Mouse (Mus musculus) limb, embryonic 14.5 days (tissue): ENCODE measurements around the gene Gabra2. TPM values are rescaled to one million over a fixed set of nuclear protein-coding genes. Genes with fewer than 3 reads are reported as not detected.

Source experiments
- ATAC-seq: fragments of 200-750 bp; cut with Nextera tagmentation; 2 replicates; pipeline ENCODE4 v1.8.0; 2017; ENCODE audit warnings: low read depth, moderate number of reproducible peaks, moderate TSS enrichment; ENCODE audit not compliant: low FRiP score
- DNase-seq: peaks from one replicate; pipeline ENCODE4 v3.0.0-alpha.2; 2015; ENCODE audit warnings: low spot score
- H3K27ac ChIP-seq: fragments of 300-500 bp; sonication (generic); replicated peaks from 2 replicates; pipeline ENCODE4 v1.5.1; 2014; ENCODE audit warnings: low read depth, mild to moderate bottlenecking, low read length, moderate library complexity, mixed read lengths
- H3K27me3 ChIP-seq: fragments of 300-500 bp; sonication (generic); 2 replicates; pipeline ENCODE4 v1.6.1; 2014; ENCODE audit warnings: low read length, mixed read lengths; ENCODE audit not compliant: control insufficient read depth, insufficient read depth
- H3K36me3 ChIP-seq: fragments of 300-500 bp; sonication (generic); 2 replicates; pipeline ENCODE4 v1.6.1; 2014; ENCODE audit warnings: mild to moderate bottlenecking, low read length, moderate library complexity, mixed read lengths; ENCODE audit not compliant: control insufficient read depth, insufficient read depth
- H3K4me1 ChIP-seq: fragments of 300-500 bp; sonication (generic); 2 replicates; pipeline ENCODE4 v1.6.1; 2014; ENCODE audit warnings: antibody characterized with exemption, low read length, mixed read lengths; ENCODE audit not compliant: control insufficient read depth, insufficient read depth
- H3K4me2 ChIP-seq: fragments of 300-500 bp; sonication (generic); replicated peaks from 2 replicates; pipeline ENCODE4 v1.6.1; 2014; ENCODE audit warnings: low read depth, mild to moderate bottlenecking, low read length, moderate library complexity; ENCODE audit not compliant: severe bottlenecking
- H3K4me3 ChIP-seq: fragments of 300-500 bp; sonication (generic); replicated peaks from 2 replicates; pipeline ENCODE4 v1.5.1; 2014; ENCODE audit warnings: low read length
- H3K9ac ChIP-seq: fragments of 300-500 bp; sonication (generic); 2 replicates; pipeline ENCODE4 v1.6.1; 2014; ENCODE audit warnings: mild to moderate bottlenecking, low read depth, low read length, moderate library complexity; ENCODE audit not compliant: severe bottlenecking
- H3K9me3 ChIP-seq: fragments of 300-500 bp; sonication (generic); 2 replicates; pipeline ENCODE4 v1.6.1; 2016; ENCODE audit warnings: low read length; ENCODE audit not compliant: control insufficient read depth
- POLR2A ChIP-seq: fragments of 200-500 bp; IDR thresholded peaks from 2 replicates; pipeline ENCODE4 v1.8.0; 2012; ENCODE audit warnings: inconsistent platforms, mild to moderate bottlenecking, moderate library complexity, borderline replicate concordance; ENCODE audit not compliant: insufficient read depth, insufficient read length; ENCODE audit errors: extremely low read depth
- WGBS: fragments of 180-500 bp; shearing (Covaris S2); extraction: QIAGEN DNeasy Blood & Tissue Kit; methylation state at CpG from one replicate; pipeline ENCODE4 v1.1.7; 2014; 5-methylcytosine and 5-hydroxymethylcytosine counted together
- polyA plus RNA-seq, 2 experiments: library from polyadenylated mRNA; depleted of rRNA in 1 of 2; stranded (reverse) in 1 of 2; unstranded in 1 of 2; fragments of >200 nt; fragmentation: Nextera tagmentation in 1 of 2; extraction: Ambion mirVana in 1 of 2; gene quantifications; 2 replicates each; pipeline versions ENCODE4 v1.2.1 to v1.2.3; 2012 to 2014

Gene Gabra2
- polyA plus RNA-seq, 2 experiments = 0.40 to 0.54 TPM

- no peak for TF ChIP-seq POLR2A
- Histone ChIP-seq H3K4me1 (no peaks in the 10 kb centered on the region), H3K36me3 (no peaks in the 10 kb centered on the region), H3K27me3 (0 out of 2 replicates have a peak, but pooled peaks cover 6% of the 10 kb centered on the region), H3K4me2 (peak overlapping the region; percentile 88), H3K9me3 (no peaks in the 10 kb centered on the region), H3K27ac (no peak overlapping the region), H3K4me3 (peak overlapping the region; percentile 52), H3K9ac (peak overlapping the region; percentile 44; the same call in 1 of the 2 replicates)
- DNase-seq (no peak), ATAC-seq (peak; percentile 44)
- 1% methylated on average over 19 of the region's 19 CpGs for WGBS
Observed at GRCm38 (mm10) chr5:71095180-71095579, 469 bp downstream of the Gabra2 start.

DNA sequence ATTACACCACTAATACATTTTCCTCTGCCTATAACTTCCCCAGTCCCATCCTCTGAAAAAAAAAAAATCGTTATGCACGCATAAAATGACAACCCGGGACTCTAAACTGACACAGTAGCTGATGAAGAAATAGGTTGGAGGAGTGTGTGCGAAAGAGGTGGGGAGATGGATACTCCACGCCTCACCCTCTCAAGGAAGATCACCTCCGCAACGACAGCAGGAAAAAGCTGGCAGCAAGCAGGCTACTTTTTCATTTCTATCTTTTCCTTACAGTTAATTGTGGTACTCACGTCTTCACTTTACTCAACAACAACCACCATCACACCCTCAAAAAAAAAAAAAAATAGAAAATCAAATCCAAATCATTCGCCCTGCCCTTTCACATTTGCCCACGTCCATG lies 873 bp downstream of the Gabra2 start:
- H3K4me3 ChIP-seq = peak overlapping the region; percentile 52
- no peak overlapping the region for H3K9ac ChIP-seq

DNA sequence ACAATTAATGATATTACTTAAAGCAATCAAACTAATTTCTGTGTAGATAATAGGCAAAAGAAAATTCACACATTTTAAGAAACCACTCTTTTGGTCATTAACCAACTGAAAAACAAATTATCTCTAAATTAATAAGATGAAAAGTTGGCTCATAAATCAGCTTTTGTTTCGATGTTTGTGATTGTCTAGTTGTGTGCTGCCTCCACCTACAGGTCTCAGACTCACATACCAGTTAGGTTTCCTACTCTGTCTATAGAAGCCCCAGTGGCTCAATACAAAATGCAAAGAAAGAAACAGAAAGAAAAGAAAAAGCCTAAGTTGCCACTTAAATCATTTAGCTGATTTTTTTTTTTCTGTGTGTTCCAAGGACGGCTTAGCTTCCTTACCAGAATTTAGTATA lies 1.8 kb downstream of the Gabra2 start:
- 62% methylated on average over 2 of the region's 2 CpGs for WGBS
- H3K9ac ChIP-seq = no peak overlapping the region
- TF ChIP-seq POLR2A = no peak

More for the DNA sequence above, 873 bp downstream of the Gabra2 start:
- ATAC-seq = no peak
- no peak for TF ChIP-seq POLR2A
- H3K4me1 ChIP-seq = no peaks in the 10 kb centered on the region
- H3K36me3 ChIP-seq = no peaks in the 10 kb centered on the region
- H3K27ac ChIP-seq = no peak overlapping the region
- 0 out of 2 replicates have a peak, but pooled peaks cover 6% of the 10 kb centered on the region for H3K27me3 ChIP-seq
- no peaks in the 10 kb centered on the region for H3K9me3 ChIP-seq
- peak overlapping the region; percentile 88 for H3K4me2 ChIP-seq
- 24% methylated on average over 10 of the region's 10 CpGs for WGBS
- no peak for DNase-seq

DNA sequence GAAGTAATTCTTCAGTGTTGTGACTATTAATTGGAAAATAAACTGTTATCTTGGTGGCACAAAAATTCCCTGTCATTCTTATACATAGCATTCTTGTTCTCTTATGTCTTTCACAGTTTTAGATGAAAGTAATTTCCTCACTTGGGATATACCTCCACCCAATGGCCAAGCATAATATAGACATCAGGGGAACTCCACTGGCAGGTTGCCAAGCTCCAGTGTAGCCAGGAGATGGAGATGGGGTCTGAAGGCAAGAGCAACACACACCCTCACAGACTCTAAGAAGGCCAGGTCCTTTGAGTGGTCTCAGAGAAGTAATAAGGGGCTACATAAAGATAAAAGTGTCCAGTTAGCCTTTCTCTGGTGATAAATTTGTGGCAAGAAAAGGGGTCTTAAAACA lies 3.2 kb downstream of the Gabra2 start:
- no peak overlapping the region for H3K4me2 ChIP-seq
- H3K4me1 ChIP-seq = no peaks in the 10 kb centered on the region
- H3K9ac ChIP-seq = no peak overlapping the region
- DNase-seq (peak; percentile 9), ATAC-seq (no peak)
- H3K36me3 ChIP-seq = no peaks in the 10 kb centered on the region
- 0 out of 2 replicates have a peak, but pooled peaks cover 6% of the 10 kb centered on the region for H3K27me3 ChIP-seq
- TF ChIP-seq POLR2A = no peak
- no peak overlapping the region for H3K4me3 ChIP-seq
- H3K27ac ChIP-seq = no peak overlapping the region
- H3K9me3 ChIP-seq = no peaks in the 10 kb centered on the region

More for the DNA sequence above, 1.8 kb downstream of the Gabra2 start:
- Histone ChIP-seq H3K36me3 (no peaks in the 10 kb centered on the region), H3K27me3 (0 out of 2 replicates have a peak, but pooled peaks cover 6% of the 10 kb centered on the region), H3K9me3 (no peaks in the 10 kb centered on the region), H3K27ac (no peak overlapping the region), H3K4me1 (no peaks in the 10 kb centered on the region), H3K4me3 (no peak overlapping the region), H3K4me2 (no peak overlapping the region)
- ATAC-seq (no peak), DNase-seq (no peak)

- Histone ChIP-seq H3K36me3 (no peaks in the 10 kb centered on the region), H3K27ac (no peak overlapping the region), H3K9me3 (no peaks in the 10 kb centered on the region), H3K27me3 (0 out of 2 replicates have a peak, but pooled peaks cover 6% of the 10 kb centered on the region), H3K4me2 (no peak overlapping the region), H3K9ac (no peak overlapping the region), H3K4me3 (no peak overlapping the region), H3K4me1 (no peaks in the 10 kb centered on the region)
- ATAC-seq = no peak
- no peak for TF ChIP-seq POLR2A
- WGBS = 78% methylated on average over 2 of the region's 2 CpGs
- DNase-seq = no peak
Observed at GRCm38 (mm10) chr5:71091926-71092325, 3.7 kb downstream of the Gabra2 start.

GRCm38 (mm10) chr5:71078861-71079260 lies 16.8 kb downstream of the Gabra2 start:
- no peak overlapping the region for H3K9ac ChIP-seq
- no peaks in the 10 kb centered on the region for H3K27me3 ChIP-seq
- no peaks in the 10 kb centered on the region for H3K4me1 ChIP-seq
- DNase-seq (no peak), ATAC-seq (no peak)
- no peak overlapping the region for H3K27ac ChIP-seq
- H3K9me3 ChIP-seq = no peaks in the 10 kb centered on the region
- TF ChIP-seq POLR2A = no peak
- no peak overlapping the region for H3K4me3 ChIP-seq
- no peak overlapping the region for H3K4me2 ChIP-seq
- no peaks in the 10 kb centered on the region for H3K36me3 ChIP-seq
- 84% methylated on average over 5 of the region's 5 CpGs for WGBS
